Mouse (Mus musculus): ENCODE data around the gene Pdk1.

The Pdk1 gene

GRCm38 (mm10) chr2:71938716-71939393, 65.8 kb downstream of the Pdk1 start:
- DNase-seq (ENCODE audit: low spot score in 2 of 2): no peak

- DNase-seq (ENCODE audit: low spot score in 2 of 2): no peak
These were observed 68.1 kb downstream of the Pdk1 start for GRCm38 (mm10) chr2:71941005-71941720.

- no peak for DNase-seq (ENCODE audit: low spot score in 2 of 2)
These were observed 68.7 kb downstream of the Pdk1 start for GRCm38 (mm10) chr2:71941721-71942087.

GRCm38 (mm10) chr2:71951212-71951611, 78.2 kb downstream of the Pdk1 start:
- DNase-seq (ENCODE audit: low spot score in 2 of 2): no peak

Measured in spleen, postnatal 4 days (tissue).